Mouse (Mus musculus) induced T-regulatory cell, adult 2 months (primary cell): ENCODE measurements at regions not wholly inside any gene's neighbourhood (a gene's known extent, or its start where the extent isn't known, plus 50 kb on each side); places are given as distances from the start of the nearest gene placed in this dataset.
"Not testable (repeated sequence)": the region's sequence is repeated elsewhere in the genome, so short reads cannot be mapped to it uniquely, and the experiment has no call there.

Experiments
- DNase-seq: peaks from one replicate; pipeline ENCODE4 v3.0.0-alpha.2; 2012; ENCODE audit warnings: low read depth

- no peak for DNase-seq
These were observed 345.9 kb upstream of the Atp10a start for GRCm38 (mm10) chr7:58310096-58310495.

DNA sequence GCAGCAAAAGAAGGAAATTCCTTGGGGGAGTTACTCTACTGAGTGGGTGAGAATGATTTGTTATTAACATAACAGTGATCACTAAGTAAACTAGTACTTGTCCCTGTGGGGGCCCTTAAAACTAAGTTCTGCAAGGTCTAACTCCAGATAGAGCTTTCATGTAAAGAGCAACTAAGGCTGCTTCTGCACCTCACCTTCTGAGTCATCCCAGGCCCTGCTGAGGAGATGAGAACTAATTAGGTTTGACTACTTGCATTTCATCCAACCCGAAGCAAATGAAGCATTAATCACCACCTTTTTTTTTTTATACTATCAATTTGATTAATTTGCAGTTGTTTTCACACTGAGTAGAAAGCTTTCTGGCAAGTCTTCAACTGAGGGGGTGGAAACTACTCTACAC, 333.6 kb upstream of the Atp10a start:
- DNase-seq = no peak

DNA sequence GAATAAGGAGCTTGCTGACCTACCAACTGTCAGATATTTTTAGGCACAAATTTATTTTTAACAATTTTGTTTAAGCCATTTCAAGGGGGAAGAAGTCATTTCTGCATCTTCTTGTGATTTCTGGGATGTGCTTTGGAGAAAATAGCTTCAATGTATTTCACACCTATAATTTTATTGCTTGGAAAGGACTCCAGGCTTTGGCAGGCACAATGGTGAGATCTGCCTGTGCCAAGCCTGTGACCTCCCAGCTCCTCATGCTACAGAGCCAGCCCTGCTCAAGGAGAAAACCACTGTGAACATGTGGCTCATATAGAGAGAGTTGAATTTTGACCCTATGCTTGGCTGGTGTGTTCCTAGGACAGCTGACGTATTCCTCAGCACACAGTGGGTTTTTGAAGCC, 288.6 kb upstream of the Atp10a start:
- no peak for DNase-seq

DNA sequence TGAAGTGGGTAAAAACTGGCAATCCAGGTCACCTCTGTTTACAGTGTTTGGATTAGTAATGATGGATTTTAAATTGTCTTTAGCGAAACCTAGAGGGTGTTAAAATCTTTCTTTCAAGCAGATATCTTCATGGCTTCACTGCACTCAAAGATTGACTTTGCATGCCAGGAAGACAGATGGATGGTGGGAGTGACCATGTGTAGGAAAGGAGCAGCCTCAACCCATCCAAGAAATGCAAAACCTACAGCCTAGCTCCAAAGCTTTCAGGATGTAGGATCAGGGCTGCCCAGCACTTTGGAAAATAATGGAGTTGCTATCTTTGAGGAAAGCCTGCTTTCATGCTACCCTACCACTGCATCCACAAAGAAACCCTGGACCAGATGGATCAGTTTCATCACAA, 272.6 kb upstream of the Atp10a start:
- no peak for DNase-seq

DNA sequence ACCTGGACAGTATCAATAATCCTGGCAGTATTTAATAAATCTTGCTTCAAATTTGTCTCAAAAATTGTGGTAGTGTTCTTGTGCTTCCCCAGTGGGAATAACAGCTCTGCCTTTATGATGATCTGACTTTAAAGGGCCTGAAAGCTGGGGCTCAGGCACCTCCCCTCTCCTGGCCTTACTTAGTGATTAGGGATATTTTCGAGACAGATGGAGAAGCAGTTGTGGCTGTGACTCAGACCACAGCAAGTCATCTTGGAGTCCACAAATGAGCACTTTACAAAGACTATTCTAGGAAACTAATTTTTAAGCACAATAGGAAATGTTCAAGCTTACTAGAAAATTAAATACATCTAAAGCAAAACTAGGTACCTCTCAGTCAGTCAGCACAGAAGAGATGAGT, 267.6 kb upstream of the Atp10a start:
- no peak for DNase-seq

- peak; percentile 46 for DNase-seq
These were observed 263.4 kb upstream of the Atp10a start for GRCm38 (mm10) chr7:58392391-58393115.

GRCm38 (mm10) chr7:58397992-58398391, 258.0 kb upstream of the Atp10a start:
- no peak for DNase-seq

DNA sequence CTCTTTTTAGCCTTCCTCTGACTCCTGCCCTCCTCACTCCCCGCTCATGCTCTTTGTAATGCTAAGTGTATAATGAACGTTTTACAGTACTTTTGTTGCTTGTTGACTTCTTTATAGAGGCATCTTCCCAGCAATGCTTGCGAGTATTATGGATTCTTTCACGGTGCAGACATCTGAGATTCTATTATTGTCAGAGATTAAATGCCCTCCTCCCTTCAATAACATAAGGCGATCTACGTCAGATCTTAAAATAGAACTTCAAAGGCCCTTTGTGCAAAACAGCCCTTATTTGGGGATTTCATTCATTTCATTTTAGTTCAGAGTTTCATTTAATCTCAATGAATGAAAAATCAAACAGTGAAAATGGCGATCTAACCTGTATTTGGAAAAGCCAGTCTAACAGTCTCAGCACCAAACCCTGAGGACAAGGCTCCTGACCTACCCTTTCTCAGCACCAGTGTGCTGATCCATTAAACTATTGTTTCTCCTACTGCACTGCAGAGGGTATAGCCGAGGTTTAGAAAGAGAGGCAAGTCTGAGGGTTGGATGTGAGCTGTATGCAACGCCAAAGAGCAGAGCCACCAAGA, 257.3 kb upstream of the Atp10a start:
- DNase-seq = no peak

- DNase-seq = peak; percentile 98
These were observed 256.8 kb upstream of the Atp10a start for GRCm38 (mm10) chr7:58399145-58399604.

DNA sequence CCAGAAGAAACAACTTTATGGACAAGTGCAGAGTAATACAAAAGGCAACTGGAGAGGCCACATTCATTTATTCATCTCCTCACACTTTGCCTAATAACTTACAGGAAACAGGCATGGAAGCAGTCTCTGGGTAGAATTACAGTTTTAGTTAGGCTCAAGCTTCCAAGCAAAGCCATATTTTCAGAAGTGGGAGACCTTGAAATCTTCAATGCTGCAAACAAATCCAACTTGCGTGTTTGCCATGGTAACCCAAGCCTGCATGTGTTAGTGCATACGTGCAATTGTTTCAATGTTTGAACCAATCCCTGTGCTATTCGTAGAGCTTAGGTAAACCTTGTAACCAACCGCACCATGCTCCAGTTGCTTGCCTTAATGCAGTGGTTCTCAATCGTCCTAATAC, 256.3 kb upstream of the Atp10a start:
- DNase-seq = peak; percentile 63

DNA sequence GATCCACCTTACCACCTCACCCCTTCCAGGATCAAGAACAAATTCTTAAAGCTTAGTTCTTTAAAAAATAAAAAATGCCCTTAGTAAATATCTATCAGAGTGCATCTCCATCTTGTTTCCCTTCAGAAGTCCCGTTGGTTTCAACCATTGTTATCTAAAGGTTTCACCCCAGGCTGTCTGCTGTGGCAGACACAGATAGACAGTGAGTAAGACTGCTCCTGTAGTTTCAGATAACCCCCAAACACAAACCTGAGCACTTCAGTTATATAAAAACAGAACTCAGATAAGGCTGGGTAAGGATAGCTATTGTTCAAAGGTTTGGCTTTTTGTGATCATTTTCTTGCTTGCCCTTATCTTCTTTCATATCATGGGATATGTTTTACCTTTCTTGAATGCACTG, 255.4 kb upstream of the Atp10a start:
- DNase-seq = peak; percentile 14

DNA sequence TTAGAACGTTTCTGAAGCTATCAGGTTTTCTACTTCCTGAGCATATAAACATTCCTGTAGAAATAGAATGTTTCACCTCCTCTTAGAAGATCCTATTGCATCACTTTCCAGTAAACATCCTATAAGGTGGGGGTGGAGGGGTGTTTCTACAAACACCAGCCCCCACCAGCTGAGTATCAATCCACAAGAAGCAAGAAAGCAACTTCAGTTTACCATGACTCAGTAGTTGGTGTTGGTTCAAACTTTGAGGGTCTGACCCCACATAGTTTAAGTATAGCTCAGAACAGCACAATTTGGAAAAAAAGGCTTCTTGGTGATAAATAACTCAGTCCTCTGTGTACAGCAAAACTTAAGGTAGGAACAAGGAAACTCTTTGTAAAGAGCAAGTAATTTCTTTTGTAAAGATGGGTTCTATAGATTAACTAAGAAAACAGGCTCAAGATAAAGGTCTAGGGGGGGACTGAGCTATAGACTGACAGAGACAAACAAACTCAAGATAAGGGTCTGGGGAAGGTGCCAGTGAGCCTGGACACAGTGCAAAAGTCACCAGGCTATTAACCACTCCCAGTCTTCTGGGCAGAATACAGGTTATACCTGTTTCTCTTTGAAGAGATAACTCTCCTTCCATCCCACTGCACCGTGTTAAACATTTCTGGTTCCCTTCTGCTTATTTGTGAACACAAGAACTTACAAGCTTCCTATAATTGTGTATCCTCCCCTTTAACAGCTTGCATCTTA, 218.9 kb upstream of the Atp10a start:
- no peak for DNase-seq

DNA sequence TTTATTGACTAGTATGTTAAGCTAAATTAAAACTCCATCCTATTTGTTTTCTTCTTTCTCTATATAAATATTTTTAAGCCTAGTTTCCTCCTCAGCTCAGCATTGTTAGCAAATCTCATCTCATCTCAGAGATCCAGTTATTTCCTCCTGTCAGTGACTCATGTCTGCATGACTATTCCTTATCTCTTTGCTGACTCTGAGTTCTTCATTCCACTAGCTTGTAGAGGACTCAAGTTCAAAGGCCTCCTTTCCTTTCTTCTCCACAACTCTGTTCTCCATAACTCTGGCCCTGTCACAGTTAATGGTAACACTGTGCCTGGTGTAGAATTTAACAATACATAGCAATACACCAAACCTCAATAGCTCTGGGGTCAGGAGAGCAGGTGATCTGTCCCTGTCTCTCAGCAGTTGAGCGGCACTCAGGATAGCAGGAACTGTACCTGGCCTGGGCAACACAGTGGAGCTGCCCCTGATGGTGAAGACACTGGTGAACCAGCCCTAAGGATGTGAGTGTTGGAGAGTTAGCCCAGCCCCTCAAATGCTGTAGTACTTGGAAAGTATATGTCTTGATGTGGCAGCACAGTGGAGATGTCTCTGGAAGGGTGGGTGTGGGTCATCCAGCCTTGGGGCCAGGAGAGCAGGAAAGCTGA, 213.3 kb upstream of the Atp10a start:
- no peak for DNase-seq

GRCm38 (mm10) chr7:58443297-58443696, 212.7 kb upstream of the Atp10a start:
- no peak for DNase-seq

DNA sequence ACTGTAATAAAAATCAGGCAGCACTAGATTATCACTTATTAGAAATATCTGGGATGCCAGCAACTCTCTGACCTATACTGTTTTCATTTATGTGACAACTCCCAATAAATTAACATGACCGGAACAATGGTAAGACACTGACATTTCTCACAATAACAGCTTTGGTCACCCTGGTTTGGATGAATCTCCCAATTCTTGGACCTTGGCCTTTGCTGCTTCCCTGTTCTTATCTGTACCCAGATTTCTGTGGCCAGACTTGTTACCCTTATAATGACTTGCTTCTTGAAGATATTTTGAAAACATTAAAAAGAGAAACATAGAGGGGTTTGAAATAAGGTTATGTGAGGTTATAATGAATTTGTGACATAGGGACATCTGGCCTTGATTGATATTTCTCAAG, 210.2 kb upstream of the Atp10a start:
- DNase-seq = no peak

DNA sequence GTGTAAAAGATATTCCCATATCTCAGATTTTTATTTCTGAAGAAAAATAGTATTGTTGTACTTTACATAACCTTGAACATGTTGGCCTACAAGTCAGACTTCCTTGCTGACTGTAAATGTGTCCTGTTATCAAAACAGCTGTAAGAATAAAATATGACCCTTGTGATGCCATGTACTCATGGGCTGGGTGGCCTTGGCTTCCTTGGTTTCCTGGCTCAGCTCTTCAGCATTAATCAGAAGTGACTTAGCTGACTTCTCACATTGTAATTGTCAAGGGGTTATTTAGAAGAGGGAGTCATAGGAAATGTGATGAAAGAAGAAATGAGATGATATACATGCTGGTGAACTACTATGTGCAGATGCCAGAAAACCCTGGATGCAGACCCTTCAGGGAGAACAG, 209.7 kb upstream of the Atp10a start:
- no peak for DNase-seq

DNA sequence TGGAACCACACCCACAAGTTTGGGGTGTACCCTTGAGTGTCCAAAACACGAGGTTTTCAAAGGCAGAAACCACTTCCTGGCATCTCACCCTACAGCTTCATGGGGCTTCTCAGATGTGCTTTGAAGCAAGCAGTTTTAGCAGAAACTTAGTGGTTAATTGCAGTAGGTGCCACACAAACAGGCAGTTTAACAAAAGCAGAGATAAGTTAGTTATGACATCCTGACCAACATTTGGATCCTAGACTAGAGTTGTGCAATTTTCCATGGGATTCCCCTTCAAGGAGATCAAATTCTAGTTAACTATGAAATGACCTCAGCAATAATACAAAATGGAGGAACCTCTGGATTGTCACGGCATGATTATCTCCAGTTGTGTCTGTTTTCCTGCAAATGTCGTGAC, 207.2 kb upstream of the Atp10a start:
- DNase-seq = peak; percentile 80

GRCm38 (mm10) chr7:58451981-58452380, 204.0 kb upstream of the Atp10a start:
- peak; percentile 68 for DNase-seq

DNA sequence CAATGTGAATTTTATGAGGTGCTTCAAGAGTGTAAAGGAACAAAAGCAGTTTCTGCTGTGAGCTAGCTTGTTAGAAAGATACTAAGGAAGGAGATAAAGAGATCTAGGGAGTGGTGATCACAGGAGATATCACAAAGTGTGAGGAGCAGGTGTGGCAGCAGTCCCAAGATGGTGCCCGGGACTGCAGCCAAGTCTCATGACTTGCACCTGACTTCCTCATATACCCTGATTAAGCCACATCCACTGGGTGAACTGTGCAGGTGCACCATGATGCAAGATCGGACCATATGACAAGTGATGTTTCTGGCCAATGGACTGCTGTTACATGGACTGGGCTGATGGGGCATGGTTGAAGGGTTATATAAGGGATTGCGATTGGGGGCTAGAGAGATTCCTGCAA, 197.8 kb upstream of the Atp10a start:
- DNase-seq = not testable (repeated sequence)

DNA sequence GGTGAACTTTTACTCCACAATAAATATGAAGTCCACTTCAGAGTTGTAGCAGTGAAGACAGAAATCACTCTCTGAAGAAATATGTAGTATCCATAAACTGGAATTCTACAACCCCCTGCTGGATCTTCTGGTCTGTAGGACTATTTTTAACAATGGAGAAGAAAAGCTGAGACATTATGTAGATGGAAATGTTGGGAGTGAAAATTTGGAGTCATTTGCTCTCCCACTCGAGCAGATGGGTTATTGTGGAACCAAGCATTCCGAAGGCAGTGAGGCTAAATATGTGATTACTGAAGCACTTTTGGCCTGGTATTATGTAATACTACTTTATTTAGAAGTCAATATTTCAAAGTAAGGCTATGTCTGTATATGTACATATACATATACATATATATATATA, 195.0 kb upstream of the Atp10a start:
- no peak for DNase-seq

DNA sequence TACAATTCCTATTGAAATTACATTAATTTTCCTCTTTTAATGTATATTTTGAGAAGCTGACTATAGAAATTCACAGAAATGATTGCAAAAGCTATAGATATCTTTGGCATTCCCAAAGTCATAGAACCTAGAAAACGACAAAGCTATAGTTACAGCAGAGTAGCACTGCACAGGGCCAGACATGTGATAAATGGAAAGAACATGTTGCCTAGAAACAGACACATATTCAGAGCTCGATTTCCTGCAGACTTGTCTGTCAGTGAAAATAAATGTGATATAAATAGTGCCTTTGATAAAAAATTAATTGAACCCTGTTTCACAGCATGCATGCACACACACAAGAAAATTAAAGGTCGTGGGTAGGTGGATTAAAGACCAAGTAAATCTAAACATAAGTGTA, 182.8 kb upstream of the Atp10a start:
- no peak for DNase-seq

DNA sequence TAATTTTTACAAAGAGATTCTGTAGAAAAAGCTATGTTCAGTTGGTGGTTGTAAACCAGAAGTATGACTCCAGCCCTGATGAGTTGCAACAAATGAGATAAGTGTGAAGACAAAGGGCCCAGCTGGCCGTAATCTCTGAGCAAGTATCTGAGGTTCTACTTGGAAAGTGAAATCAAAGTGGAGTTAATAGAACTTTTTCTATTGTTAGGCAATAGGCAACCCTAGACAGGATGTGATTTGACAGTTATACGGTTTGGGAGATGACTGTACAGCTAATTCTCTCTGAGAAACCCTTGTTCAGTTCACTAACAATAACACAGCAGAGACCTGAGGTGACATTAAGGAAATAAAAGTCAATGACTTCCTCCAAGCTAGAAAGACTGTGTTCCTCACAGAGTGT, 180.8 kb upstream of the Atp10a start:
- DNase-seq = peak; percentile 65

DNA sequence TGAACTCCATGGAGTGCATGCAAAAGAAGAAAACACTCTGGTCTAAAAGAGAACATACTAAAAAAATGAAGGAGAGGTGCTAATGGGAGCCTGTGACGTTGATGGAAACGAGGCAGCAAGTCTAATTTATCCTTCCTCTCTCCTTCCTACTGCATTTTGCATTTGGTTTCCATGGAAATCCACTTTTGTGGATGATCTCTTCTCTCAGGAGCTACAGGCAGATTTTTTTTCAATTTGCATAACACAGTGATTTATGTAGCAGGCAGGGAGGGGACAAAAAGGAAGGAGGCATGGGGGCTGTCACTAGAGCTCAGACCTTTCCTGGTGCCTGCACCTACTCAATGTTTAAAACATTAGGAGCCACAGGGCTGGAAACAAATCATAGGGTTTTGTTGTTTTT, 167.7 kb upstream of the Atp10a start:
- DNase-seq = no peak
